Mouse (Mus musculus): ENCODE results near the gene Pigl. TPM values are rescaled to one million over a fixed set of nuclear protein-coding genes. Genes with fewer than 3 reads are reported as not detected.
A peak's percentile ranks its signal among the peaks of the same experiment; 100 is the strongest.
"Not testable (repeated sequence)": the region's sequence is repeated elsewhere in the genome, so short reads cannot be mapped to it uniquely, and the experiment has no call there.

Gene Pigl
- polyA plus RNA-seq, 1 experiment from 2014 or later: 10.8 TPM

- under 1% methylated on average over 40 of the region's 42 CpGs for WGBS
- H3K9me3 ChIP-seq: no peaks in the 10 kb centered on the region
- H3K27me3 ChIP-seq: no peaks in the 10 kb centered on the region
- H3K4me2 ChIP-seq: peak overlapping the region; percentile 81
- no peaks in the 10 kb centered on the region for H3K36me3 ChIP-seq (replicated peaks)
- H3K27ac ChIP-seq: peak overlapping the region; percentile 99
- H3K4me1 ChIP-seq: peaks cover 18% of the 10 kb centered on the region
- ATAC-seq (ENCODE audit: low FRiP score): peak; percentile 75
- peak overlapping the region; percentile 92 for H3K4me3 ChIP-seq (replicated peaks)
- H3K9ac ChIP-seq: peak overlapping the region; percentile 98
Observed at GRCm38 (mm10) chr11:62456483-62457172, 1.6 kb upstream of the Pigl start.

GRCm38 (mm10) chr11:62457241-62457890 is 894 bp upstream of the Pigl start:
- no peaks in the 10 kb centered on the region for H3K9me3 ChIP-seq
- H3K4me3 ChIP-seq (replicated peaks): peak overlapping the region; percentile 92
- H3K27ac ChIP-seq: peak overlapping the region; percentile 99
- ATAC-seq (ENCODE audit: low FRiP score): peak; percentile 95
- no peaks in the 10 kb centered on the region for H3K27me3 ChIP-seq
- peak overlapping the region; percentile 98 for H3K9ac ChIP-seq
- H3K4me2 ChIP-seq: peak overlapping the region; percentile 81
- WGBS: under 1% methylated on average over 71 of the region's 73 CpGs
- H3K36me3 ChIP-seq (replicated peaks): no peaks in the 10 kb centered on the region
- peaks cover 18% of the 10 kb centered on the region for H3K4me1 ChIP-seq

- ATAC-seq (ENCODE audit: low FRiP score): no peak
- Histone ChIP-seq H3K27me3 (no peaks in the 10 kb centered on the region), H3K36me3 (replicated peaks) (no peaks in the 10 kb centered on the region), H3K4me3 (replicated peaks) (peak overlapping the region; percentile 92), H3K27ac (peak overlapping the region; percentile 99), H3K9ac (peak overlapping the region; percentile 98), H3K9me3 (no peaks in the 10 kb centered on the region), H3K4me1 (peaks cover 18% of the 10 kb centered on the region), H3K4me2 (peak overlapping the region; percentile 81)
- WGBS: 0% methylated on average over 18 of the region's 18 CpGs
Observed at GRCm38 (mm10) chr11:62457891-62458270, 379 bp upstream of the Pigl start.

GRCm38 (mm10) chr11:62458780-62459179 is 520 bp downstream of the Pigl start:
- Histone ChIP-seq H3K4me3 (replicated peaks) (peak overlapping the region; percentile 92), H3K36me3 (replicated peaks) (no peaks in the 10 kb centered on the region), H3K9me3 (no peaks in the 10 kb centered on the region), H3K9ac (peak overlapping the region; percentile 98), H3K4me1 (peaks cover 18% of the 10 kb centered on the region), H3K27me3 (no peaks in the 10 kb centered on the region), H3K27ac (peak overlapping the region; percentile 99), H3K4me2 (peak overlapping the region; percentile 81)
- 1% methylated on average over 9 of the region's 9 CpGs for WGBS
- ATAC-seq (ENCODE audit: low FRiP score): no peak

- H3K4me1 ChIP-seq; H3K4me3 ChIP-seq (replicated peaks); ATAC-seq (ENCODE audit: low FRiP score); H3K36me3 ChIP-seq (replicated peaks); H3K4me2 ChIP-seq; H3K9ac ChIP-seq; H3K27ac ChIP-seq; H3K27me3 ChIP-seq; H3K9me3 ChIP-seq: not testable (repeated sequence)
- 97% methylated on average over 1 of the region's 1 CpGs for WGBS
Observed at GRCm38 (mm10) chr11:62462529-62462928, 4.3 kb downstream of the Pigl start.

- Histone ChIP-seq H3K27ac (no peak overlapping the region), H3K27me3 (no peaks in the 10 kb centered on the region), H3K9me3 (no peaks in the 10 kb centered on the region), H3K4me2 (no peak overlapping the region), H3K36me3 (replicated peaks) (no peaks in the 10 kb centered on the region), H3K4me3 (replicated peaks) (no peak overlapping the region), H3K9ac (no peak overlapping the region), H3K4me1 (peaks cover 7% of the 10 kb centered on the region)
- 56% methylated on average over 2 of the region's 2 CpGs for WGBS
- no peak for ATAC-seq (ENCODE audit: low FRiP score)
Observed at GRCm38 (mm10) chr11:62463225-62463915, 5.1 kb downstream of the Pigl start.

- Histone ChIP-seq H3K4me2 (no peak overlapping the region), H3K4me3 (replicated peaks) (no peak overlapping the region), H3K9me3 (no peaks in the 10 kb centered on the region), H3K27ac (no peak overlapping the region), H3K27me3 (no peaks in the 10 kb centered on the region), H3K36me3 (replicated peaks) (no peaks in the 10 kb centered on the region), H3K9ac (no peak overlapping the region), H3K4me1 (no peaks in the 10 kb centered on the region; the same call in 1 of the 2 replicates)
- WGBS: 87% methylated on average over 3 of the region's 3 CpGs
- no peak for ATAC-seq (ENCODE audit: low FRiP score)
Observed at GRCm38 (mm10) chr11:62464696-62465095, 6.4 kb downstream of the Pigl start.

GRCm38 (mm10) chr11:62465849-62466248 is 7.6 kb downstream of the Pigl start:
- H3K9me3 ChIP-seq: no peaks in the 10 kb centered on the region
- no peak overlapping the region for H3K9ac ChIP-seq
- 94% methylated on average over 3 of the region's 3 CpGs for WGBS
- ATAC-seq (ENCODE audit: low FRiP score): no peak
- no peak overlapping the region for H3K4me2 ChIP-seq
- no peak overlapping the region for H3K4me3 ChIP-seq (replicated peaks)
- no peaks in the 10 kb centered on the region for H3K4me1 ChIP-seq
- H3K27ac ChIP-seq: no peak overlapping the region
- no peaks in the 10 kb centered on the region for H3K36me3 ChIP-seq (replicated peaks)
- no peaks in the 10 kb centered on the region for H3K27me3 ChIP-seq

GRCm38 (mm10) chr11:62466546-62466945 is 8.3 kb downstream of the Pigl start:
- no peak overlapping the region for H3K4me3 ChIP-seq (replicated peaks)
- H3K27me3 ChIP-seq: no peaks in the 10 kb centered on the region
- 97% methylated on average over 3 of the region's 3 CpGs for WGBS
- H3K36me3 ChIP-seq (replicated peaks): no peaks in the 10 kb centered on the region
- H3K27ac ChIP-seq: no peak overlapping the region
- H3K4me2 ChIP-seq: no peak overlapping the region
- H3K9ac ChIP-seq: no peak overlapping the region
- H3K9me3 ChIP-seq: no peaks in the 10 kb centered on the region
- no peaks in the 10 kb centered on the region for H3K4me1 ChIP-seq
- ATAC-seq (ENCODE audit: low FRiP score): no peak

GRCm38 (mm10) chr11:62467289-62467688 is 9.0 kb downstream of the Pigl start:
- H3K4me3 ChIP-seq (replicated peaks); ATAC-seq (ENCODE audit: low FRiP score); H3K9me3 ChIP-seq; H3K36me3 ChIP-seq (replicated peaks); H3K27me3 ChIP-seq; H3K9ac ChIP-seq; H3K4me1 ChIP-seq; H3K4me2 ChIP-seq; H3K27ac ChIP-seq: not testable (repeated sequence)

GRCm38 (mm10) chr11:62470451-62470850 is 12.2 kb downstream of the Pigl start:
- Histone ChIP-seq H3K4me3 (replicated peaks) (no peak overlapping the region), H3K27ac (no peak overlapping the region), H3K27me3 (no peaks in the 10 kb centered on the region), H3K4me1 (no peaks in the 10 kb centered on the region), H3K9ac (no peak overlapping the region), H3K36me3 (replicated peaks) (no peaks in the 10 kb centered on the region), H3K9me3 (no peaks in the 10 kb centered on the region), H3K4me2 (no peak overlapping the region)
- WGBS: 92% methylated on average over 6 of the region's 6 CpGs
- no peak for ATAC-seq (ENCODE audit: low FRiP score)

GRCm38 (mm10) chr11:62473516-62473915 is 15.3 kb downstream of the Pigl start:
- Histone ChIP-seq H3K4me2 (no peak overlapping the region), H3K4me1 (no peaks in the 10 kb centered on the region), H3K9ac (no peak overlapping the region), H3K9me3 (no peaks in the 10 kb centered on the region), H3K36me3 (replicated peaks) (no peaks in the 10 kb centered on the region), H3K27ac (no peak overlapping the region), H3K4me3 (replicated peaks) (no peak overlapping the region), H3K27me3 (no peaks in the 10 kb centered on the region)
- ATAC-seq (ENCODE audit: low FRiP score): no peak
- WGBS: 93% methylated on average over 5 of the region's 5 CpGs

Data from forebrain, embryonic 12.5 days (tissue).